Mouse (Mus musculus) neural tube, embryonic 15.5 days (tissue): ENCODE measurements at regions not wholly inside any gene's neighbourhood (a gene's known extent, or its start where the extent isn't known, plus 50 kb on each side); places are given as distances from the start of the nearest gene placed in this dataset.

Experiments
- ATAC-seq: fragments of 200-750 bp; cut with Nextera tagmentation; 2 replicates; pipeline ENCODE4 v1.8.0; 2017; ENCODE audit warnings: mild to moderate bottlenecking, moderate TSS enrichment, moderate library complexity; ENCODE audit not compliant: low FRiP score
- H3K27ac ChIP-seq: fragments of 300-500 bp; sonication (generic); replicated peaks from 2 replicates; pipeline ENCODE4 v1.5.1; 2015; ENCODE audit warnings: mild to moderate bottlenecking, inconsistent platforms
- H3K27me3 ChIP-seq: fragments of 300-500 bp; sonication (generic); replicated peaks from 2 replicates; pipeline ENCODE4 v1.6.1; 2015; ENCODE audit warnings: inconsistent platforms
- H3K36me3 ChIP-seq: fragments of 300-500 bp; sonication (generic); 2 replicates; pipeline ENCODE4 v1.6.1; 2015; ENCODE audit warnings: inconsistent platforms
- H3K4me1 ChIP-seq: fragments of 300-500 bp; sonication (generic); 2 replicates; pipeline ENCODE4 v1.6.1; 2015; ENCODE audit warnings: inconsistent platforms
- H3K4me2 ChIP-seq: fragments of 300-500 bp; sonication (generic); 2 replicates; pipeline ENCODE4 v1.6.1; 2015; ENCODE audit warnings: inconsistent platforms, mild to moderate bottlenecking, moderate library complexity
- H3K4me3 ChIP-seq: fragments of 300-500 bp; sonication (generic); replicated peaks from 2 replicates; pipeline ENCODE4 v1.5.1; 2015; ENCODE audit warnings: mild to moderate bottlenecking, inconsistent platforms
- H3K9ac ChIP-seq: fragments of 300-500 bp; sonication (generic); replicated peaks from 2 replicates; pipeline ENCODE4 v1.6.1; 2015; ENCODE audit warnings: mild to moderate bottlenecking, inconsistent platforms
- H3K9me3 ChIP-seq: fragments of 300-500 bp; sonication (generic); replicated peaks from 2 replicates; pipeline ENCODE4 v1.6.1; 2016; ENCODE audit warnings: inconsistent platforms
- WGBS: fragments of 180-500 bp; shearing (Covaris S2); methylation state at CpG from one replicate; pipeline ENCODE4 v1.1.7; 2015; ENCODE audit warnings: mixed read lengths; 5-methylcytosine and 5-hydroxymethylcytosine counted together

DNA sequence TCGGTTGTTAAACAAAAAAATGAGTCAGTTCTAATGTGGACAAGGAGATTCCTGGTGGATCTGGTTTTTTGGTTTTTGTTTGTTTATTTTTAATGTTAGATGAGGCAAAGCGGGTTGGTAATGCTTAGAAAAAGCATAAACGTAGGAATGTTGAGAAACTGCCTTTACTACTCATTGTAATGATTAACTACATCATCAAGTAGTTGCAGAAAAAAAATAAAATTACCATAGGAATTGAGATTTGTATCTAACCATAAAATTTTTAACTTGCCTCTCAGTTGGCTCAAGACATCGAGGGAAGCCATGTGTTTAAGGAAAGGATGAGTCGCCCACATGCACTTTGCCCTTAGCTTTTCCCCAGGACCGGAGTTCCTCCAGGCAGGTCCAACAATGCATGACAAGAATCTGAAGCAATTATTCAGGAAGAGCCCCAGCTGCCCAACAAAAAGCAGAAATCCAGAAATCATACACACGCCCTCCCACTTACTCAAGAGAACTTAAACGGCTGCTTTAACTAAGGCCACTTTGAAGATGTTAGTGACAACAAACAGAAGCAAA lies 545.5 kb downstream of the Lmo4 start:
- no peak for ATAC-seq
- Histone ChIP-seq H3K4me1 (no peaks in the 10 kb centered on the region), H3K9ac (no peak overlapping the region), H3K4me3 (no peak overlapping the region), H3K9me3 (no peaks in the 10 kb centered on the region), H3K36me3 (no peaks in the 10 kb centered on the region), H3K27ac (no peak overlapping the region), H3K4me2 (no peak overlapping the region), H3K27me3 (no peaks in the 10 kb centered on the region)
- 84% methylated on average over 8 of the region's 8 CpGs for WGBS

- peaks cover 6% of the 10 kb centered on the region; the same call in 1 of the 2 replicates for H3K4me1 ChIP-seq
- H3K27ac ChIP-seq, result no peak overlapping the region
- H3K27me3 ChIP-seq, result no peaks in the 10 kb centered on the region
- H3K9ac ChIP-seq, result no peak overlapping the region
- ATAC-seq, result no peak
- H3K4me2 ChIP-seq, result no peak overlapping the region
- H3K36me3 ChIP-seq, result no peaks in the 10 kb centered on the region
- WGBS, result 92% methylated on average over 2 of the region's 2 CpGs
- no peaks in the 10 kb centered on the region for H3K9me3 ChIP-seq
- no peak overlapping the region for H3K4me3 ChIP-seq
Measured at GRCm38 (mm10) chr3:143647237-143647636, 557.8 kb downstream of the Lmo4 start.

GRCm38 (mm10) chr3:143646836-143647235 lies 558.2 kb downstream of the Lmo4 start:
- H3K27ac ChIP-seq, result no peak overlapping the region
- 78% methylated on average over 7 of the region's 7 CpGs for WGBS
- H3K9me3 ChIP-seq, result no peaks in the 10 kb centered on the region
- no peak overlapping the region for H3K4me3 ChIP-seq
- H3K36me3 ChIP-seq, result no peaks in the 10 kb centered on the region
- peaks cover 6% of the 10 kb centered on the region; the same call in 1 of the 2 replicates for H3K4me1 ChIP-seq
- no peak overlapping the region for H3K9ac ChIP-seq
- no peak overlapping the region for H3K4me2 ChIP-seq
- ATAC-seq, result no peak
- no peaks in the 10 kb centered on the region for H3K27me3 ChIP-seq

DNA sequence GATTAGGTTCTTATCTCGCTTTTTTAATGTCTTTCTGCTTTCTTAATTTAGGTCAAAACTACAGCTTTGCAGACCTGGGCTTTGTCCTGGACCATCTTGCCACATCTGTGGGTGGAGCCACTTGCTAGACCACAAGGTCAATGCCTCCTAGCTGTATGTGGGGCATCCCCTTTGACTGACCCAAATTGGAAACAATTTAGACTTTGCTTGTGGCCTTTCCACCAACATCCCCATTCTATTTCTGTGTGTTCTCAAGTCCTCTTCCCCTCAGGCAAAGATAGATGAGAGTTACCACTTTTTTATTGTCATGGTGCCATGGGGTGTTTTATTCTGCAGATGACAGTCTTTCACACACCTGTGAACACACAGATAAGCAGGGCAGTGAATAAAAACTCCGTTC lies 572.0 kb downstream of the Lmo4 start:
- no peaks in the 10 kb centered on the region for H3K27me3 ChIP-seq
- H3K27ac ChIP-seq, result no peak overlapping the region
- no peak for ATAC-seq
- H3K4me3 ChIP-seq, result no peak overlapping the region
- no peaks in the 10 kb centered on the region for H3K36me3 ChIP-seq
- H3K4me1 ChIP-seq, result no peaks in the 10 kb centered on the region
- H3K4me2 ChIP-seq, result no peak overlapping the region
- no peaks in the 10 kb centered on the region for H3K9me3 ChIP-seq
- WGBS, result 86% methylated on average over 2 of the region's 2 CpGs
- H3K9ac ChIP-seq, result no peak overlapping the region

DNA sequence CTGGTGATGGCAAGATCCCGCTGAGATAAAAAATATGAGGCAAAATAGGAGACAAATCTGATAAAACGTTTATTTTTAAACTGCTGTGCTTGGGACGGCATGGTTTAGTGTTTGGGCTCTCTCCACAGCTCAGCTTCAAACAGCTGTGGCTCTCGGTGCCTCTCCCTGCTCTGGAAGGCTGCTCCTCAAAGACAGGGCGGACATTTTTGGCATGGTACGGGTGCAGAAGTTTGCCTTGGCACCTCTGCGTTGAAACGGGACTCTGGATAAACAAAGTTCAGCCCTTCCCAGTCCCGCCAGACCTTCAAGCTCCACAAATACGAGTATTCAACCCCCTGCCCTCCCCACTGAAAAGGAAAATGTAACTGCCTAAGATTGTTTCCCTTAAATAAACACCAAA lies 573.8 kb downstream of the Lmo4 start:
- Histone ChIP-seq H3K9me3 (no peaks in the 10 kb centered on the region), H3K9ac (no peak overlapping the region), H3K4me1 (no peaks in the 10 kb centered on the region), H3K4me2 (no peak overlapping the region), H3K4me3 (no peak overlapping the region), H3K27ac (no peak overlapping the region), H3K27me3 (no peaks in the 10 kb centered on the region), H3K36me3 (no peaks in the 10 kb centered on the region)
- no peak for ATAC-seq
- 64% methylated on average over 10 of the region's 10 CpGs for WGBS

- no peak overlapping the region for H3K27ac ChIP-seq
- H3K4me3 ChIP-seq, result no peak overlapping the region
- H3K27me3 ChIP-seq, result no peaks in the 10 kb centered on the region
- H3K9me3 ChIP-seq, result no peaks in the 10 kb centered on the region
- H3K4me1 ChIP-seq, result no peaks in the 10 kb centered on the region
- H3K9ac ChIP-seq, result no peak overlapping the region
- no peak overlapping the region for H3K4me2 ChIP-seq
- no peak for ATAC-seq
- 82% methylated on average over 3 of the region's 3 CpGs for WGBS
- no peaks in the 10 kb centered on the region for H3K36me3 ChIP-seq
Measured at GRCm38 (mm10) chr3:143624906-143625305, 580.1 kb downstream of the Lmo4 start.

DNA sequence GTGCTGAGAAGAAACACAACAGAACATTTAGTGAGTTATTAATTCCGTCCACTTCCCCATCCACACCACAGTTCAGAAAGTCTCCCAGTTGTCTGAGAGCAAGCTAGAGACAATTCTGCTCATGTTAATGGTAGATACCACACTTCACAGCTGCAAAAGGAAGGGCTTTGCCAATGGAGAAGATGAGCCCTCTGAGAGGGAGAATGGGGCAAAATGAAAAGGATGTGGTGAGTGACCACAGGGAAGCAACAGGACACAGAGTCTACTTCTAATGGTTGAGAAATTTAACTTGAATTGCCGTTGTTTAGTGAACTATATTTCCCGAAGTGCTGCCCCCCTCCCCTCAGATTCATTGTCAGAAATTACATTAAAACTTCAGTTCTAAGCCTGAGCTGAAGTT lies 582.7 kb downstream of the Lmo4 start:
- ATAC-seq, result no peak
- Histone ChIP-seq H3K4me3 (no peak overlapping the region), H3K4me1 (no peaks in the 10 kb centered on the region), H3K36me3 (no peaks in the 10 kb centered on the region), H3K27me3 (no peaks in the 10 kb centered on the region), H3K4me2 (no peak overlapping the region), H3K9me3 (no peaks in the 10 kb centered on the region), H3K9ac (no peak overlapping the region), H3K27ac (no peak overlapping the region)
- WGBS, result 86% methylated on average over 3 of the region's 3 CpGs

DNA sequence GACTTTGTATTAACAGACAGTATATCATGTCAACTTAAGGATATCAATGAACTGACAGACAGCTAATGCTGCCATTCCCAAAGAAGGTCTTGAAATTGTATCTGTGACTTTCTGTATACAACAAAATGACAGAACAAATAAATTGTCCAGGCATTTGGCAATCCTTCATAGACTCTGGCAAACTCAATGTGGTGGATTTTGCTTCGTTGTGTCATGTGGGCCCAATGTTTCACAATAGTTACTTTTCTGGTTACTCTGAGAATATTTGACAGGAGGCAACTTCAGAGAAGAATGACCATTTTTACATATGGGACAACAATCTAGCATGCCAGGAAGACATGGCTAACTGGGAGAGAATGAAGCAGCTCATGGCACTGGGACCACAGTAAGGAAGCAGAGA lies 585.9 kb downstream of the Lmo4 start:
- H3K4me2 ChIP-seq, result no peak overlapping the region
- no peak overlapping the region for H3K27ac ChIP-seq
- WGBS, result 87% methylated on average over 1 of the region's 1 CpGs
- ATAC-seq, result no peak
- H3K36me3 ChIP-seq, result no peaks in the 10 kb centered on the region
- H3K27me3 ChIP-seq, result no peaks in the 10 kb centered on the region
- H3K4me1 ChIP-seq, result no peaks in the 10 kb centered on the region
- no peak overlapping the region for H3K9ac ChIP-seq
- no peak overlapping the region for H3K4me3 ChIP-seq
- no peaks in the 10 kb centered on the region for H3K9me3 ChIP-seq

- no peak overlapping the region for H3K27ac ChIP-seq
- no peaks in the 10 kb centered on the region for H3K4me1 ChIP-seq
- H3K36me3 ChIP-seq, result no peaks in the 10 kb centered on the region
- no peak for ATAC-seq
- no peaks in the 10 kb centered on the region for H3K27me3 ChIP-seq
- WGBS, result 73% methylated on average over 5 of the region's 5 CpGs
- H3K9me3 ChIP-seq, result no peaks in the 10 kb centered on the region
- H3K4me3 ChIP-seq, result no peak overlapping the region
- no peak overlapping the region for H3K4me2 ChIP-seq
- H3K9ac ChIP-seq, result no peak overlapping the region
Measured at GRCm38 (mm10) chr3:143614895-143615294, 590.1 kb downstream of the Lmo4 start.

DNA sequence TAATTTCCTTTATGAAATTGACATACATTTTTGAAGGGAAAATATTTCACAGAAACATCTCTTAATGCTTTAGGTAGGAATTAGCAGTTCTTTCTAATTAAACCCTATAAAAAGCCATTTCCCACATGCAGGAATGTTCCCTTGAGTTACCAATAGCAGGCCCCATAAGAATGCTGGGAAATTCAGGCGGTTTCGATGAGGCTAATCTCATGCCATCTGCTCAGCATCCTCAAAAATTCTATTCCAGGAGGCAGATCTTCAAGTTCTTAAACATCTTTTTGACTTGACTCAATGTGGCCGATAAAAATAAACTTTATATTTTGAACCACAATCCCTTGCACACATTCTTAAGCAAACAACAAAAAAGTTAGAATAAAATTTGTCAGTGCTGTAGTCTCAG lies 591.0 kb downstream of the Lmo4 start:
- Histone ChIP-seq H3K4me3 (no peak overlapping the region), H3K27me3 (no peaks in the 10 kb centered on the region), H3K9ac (no peak overlapping the region), H3K4me1 (no peaks in the 10 kb centered on the region), H3K36me3 (no peaks in the 10 kb centered on the region), H3K9me3 (no peaks in the 10 kb centered on the region), H3K4me2 (no peak overlapping the region), H3K27ac (no peak overlapping the region)
- WGBS, result 90% methylated on average over 3 of the region's 3 CpGs
- no peak for ATAC-seq

- Histone ChIP-seq H3K4me1 (no peaks in the 10 kb centered on the region), H3K27ac (no peak overlapping the region), H3K4me3 (no peak overlapping the region), H3K9me3 (no peaks in the 10 kb centered on the region), H3K4me2 (no peak overlapping the region), H3K9ac (no peak overlapping the region), H3K36me3 (no peaks in the 10 kb centered on the region), H3K27me3 (no peaks in the 10 kb centered on the region)
- WGBS, result 21% methylated on average over 2 of the region's 2 CpGs
- no peak for ATAC-seq
Measured at GRCm38 (mm10) chr3:143609673-143610072, 595.3 kb downstream of the Lmo4 start.

- H3K4me2 ChIP-seq, result no peak overlapping the region
- no peak overlapping the region for H3K27ac ChIP-seq
- no peak overlapping the region for H3K4me3 ChIP-seq
- no peaks in the 10 kb centered on the region for H3K27me3 ChIP-seq
- H3K4me1 ChIP-seq, result peaks cover 5% of the 10 kb centered on the region; the same call in 1 of the 2 replicates
- no peaks in the 10 kb centered on the region for H3K9me3 ChIP-seq
- H3K36me3 ChIP-seq, result no peaks in the 10 kb centered on the region
- 67% methylated on average over 2 of the region's 2 CpGs for WGBS
- H3K9ac ChIP-seq, result no peak overlapping the region
- no peak for ATAC-seq
Measured at GRCm38 (mm10) chr3:143599120-143599519, 605.9 kb downstream of the Lmo4 start.
